Mouse (Mus musculus) embryonic fibroblast, embryonic 13.5 days (primary cell): ENCODE measurements around the gene Trim67. TPM values are rescaled to one million over a fixed set of nuclear protein-coding genes. Genes with fewer than 3 reads are reported as not detected.
A peak's percentile ranks its signal among the peaks of the same experiment; 100 is the strongest.

ENCODE experiments used
- H3K27ac ChIP-seq: 2 replicates; pipeline ENCODE4 v1.5.1; 2012; ENCODE audit warnings: low read length, control low read depth, inconsistent platforms; ENCODE audit not compliant: insufficient read depth
- H3K4me1 ChIP-seq: 2 replicates; pipeline ENCODE4 v1.6.1; 2011; ENCODE audit warnings: low read length; ENCODE audit not compliant: control insufficient read depth, insufficient read depth
- H3K4me3 ChIP-seq: 2 replicates; pipeline ENCODE4 v1.5.1; 2011; ENCODE audit warnings: mild to moderate bottlenecking, control low read depth, low read length; ENCODE audit not compliant: insufficient read depth
- CTCF ChIP-seq: IDR thresholded peaks from 2 replicates; pipeline ENCODE4 v1.5.1; 2011; ENCODE audit warnings: mild to moderate bottlenecking, control low read depth, low read length, moderate library complexity, borderline replicate concordance; ENCODE audit not compliant: insufficient read depth
- POLR2A ChIP-seq: IDR thresholded peaks from 2 replicates; pipeline ENCODE4 v1.6.1; 2011; ENCODE audit warnings: low read depth, mild to moderate bottlenecking, control low read depth, low read length, moderate library complexity
- polyA plus RNA-seq: library from polyadenylated mRNA; stranded (reverse); fragments of >200 nt; gene quantifications from 2 replicates; pipeline ENCODE4 v1.2.4, GENCODE M21; 2011; ENCODE audit warnings: low read depth; ENCODE audit not compliant: missing spikeins, insufficient read length

Gene Trim67
- polyA plus RNA-seq, 1 experiment, result not detected

- TF ChIP-seq CTCF (no peak), POLR2A (no peak)
- Histone ChIP-seq H3K4me3 (no peak overlapping the region), H3K4me1 (0 out of 2 replicates have a peak, but pooled peaks cover 3% of the 10 kb centered on the region), H3K27ac (no peak overlapping the region)
Observed at GRCm38 (mm10) chr8:124793661-124794485, 981 bp downstream of the Trim67 start.

GRCm38 (mm10) chr8:124794486-124794780 lies 1.5 kb downstream of the Trim67 start:
- Histone ChIP-seq H3K4me1 (0 out of 2 replicates have a peak, but pooled peaks cover 3% of the 10 kb centered on the region), H3K4me3 (no peak overlapping the region), H3K27ac (no peak overlapping the region)
- peak; percentile 44; the same call in 1 of the 2 replicates for TF ChIP-seq CTCF
- no peak for TF ChIP-seq POLR2A

GRCm38 (mm10) chr8:124795781-124796488 lies 3.0 kb downstream of the Trim67 start:
- H3K27ac ChIP-seq, result no peak overlapping the region
- H3K4me1 ChIP-seq, result 0 out of 2 replicates have a peak, but pooled peaks cover 3% of the 10 kb centered on the region
- no peak for TF ChIP-seq POLR2A
- no peak for TF ChIP-seq CTCF
- H3K4me3 ChIP-seq, result no peak overlapping the region

- Histone ChIP-seq H3K4me1 (no peaks in the 10 kb centered on the region), H3K27ac (no peak overlapping the region), H3K4me3 (no peak overlapping the region)
- TF ChIP-seq POLR2A (no peak), CTCF (no peak)
Observed at GRCm38 (mm10) chr8:124800542-124800941, 7.7 kb downstream of the Trim67 start.

- Histone ChIP-seq H3K27ac (no peak overlapping the region), H3K4me1 (no peaks in the 10 kb centered on the region), H3K4me3 (no peak overlapping the region)
- TF ChIP-seq POLR2A (no peak), CTCF (no peak)
Observed at GRCm38 (mm10) chr8:124803824-124804702, 11.2 kb downstream of the Trim67 start.

GRCm38 (mm10) chr8:124805990-124806389 lies 13.1 kb downstream of the Trim67 start:
- Histone ChIP-seq H3K4me3 (no peak overlapping the region), H3K27ac (no peak overlapping the region), H3K4me1 (no peaks in the 10 kb centered on the region)
- TF ChIP-seq POLR2A, result no peak
- no peak for TF ChIP-seq CTCF

- H3K4me1 ChIP-seq, result no peaks in the 10 kb centered on the region
- H3K4me3 ChIP-seq, result no peak overlapping the region
- H3K27ac ChIP-seq, result no peak overlapping the region
- no peak for TF ChIP-seq CTCF
- no peak for TF ChIP-seq POLR2A
Observed at GRCm38 (mm10) chr8:124809419-124809818, 16.5 kb downstream of the Trim67 start.

- Histone ChIP-seq H3K4me1 (no peaks in the 10 kb centered on the region), H3K4me3 (no peak overlapping the region), H3K27ac (no peak overlapping the region)
- TF ChIP-seq POLR2A (no peak), CTCF (no peak; the same call in 1 of the 2 replicates)
Observed at GRCm38 (mm10) chr8:124810056-124810610, 17.2 kb downstream of the Trim67 start.
